12 mouse cellular contexts compared by ENCODE assay signal in the genomic region with DNA sequence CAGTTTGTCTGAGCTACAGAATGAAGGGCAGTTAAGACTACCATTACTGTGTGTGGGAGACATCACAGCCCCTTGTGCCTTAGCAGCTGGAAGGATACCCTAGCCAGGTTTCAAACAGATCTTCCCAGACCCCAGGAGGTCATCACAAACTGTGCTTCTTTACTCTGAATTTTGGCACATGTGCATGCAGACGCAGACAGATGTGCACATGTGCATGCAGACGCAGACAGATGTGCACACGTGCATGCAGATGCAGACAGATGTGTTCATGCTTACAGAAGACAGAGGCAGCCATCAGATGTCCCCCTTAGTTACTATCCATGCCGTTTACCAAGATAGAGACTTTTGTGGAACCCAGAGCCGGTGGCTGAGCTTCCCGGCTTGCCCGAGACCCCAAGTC. TPM values are rescaled to one million over a fixed set of nuclear protein-coding genes. Genes with fewer than 3 reads are reported as not detected.
DNase-seq lines count a peak whose midpoint lies in the region; ATAC-seq and TF ChIP-seq lines count a peak whose summit lies in the region.
"Had no signal": no experiment of that assay in that cellular context is flagged by ENCODE, and none has a peak within 500 bp of the region (broad histone marks: within the 10 kb centered on the region; RNA-seq: fewer than 3 reads in every experiment).

No protein-coding gene starts in this region.

- no peak for TF ChIP-seq EP300 in MEL (IDR thresholded peaks at IDR 0.05; ENCODE audit: low read depth in 1 of 2, low read length in 2 of 2)

- H3K27me3 ChIP-seq in intestine, embryonic 16.5 days (replicated peaks; ENCODE audit: control insufficient read depth, insufficient read depth, low read length), result no peaks in the 10 kb centered on the region
- H3K27me3 ChIP-seq in intestine, postnatal 0 days (replicated peaks; ENCODE audit: control insufficient read depth, insufficient read depth, low read length), result no peaks in the 10 kb centered on the region
- H3K27me3 ChIP-seq in MEL (ENCODE audit: control insufficient read depth in 1 of 2, insufficient read depth in 2 of 2, low read length in 2 of 2), result no peaks in the 10 kb centered on the region
- H3K27me3 ChIP-seq in liver, embryonic 16.5 days (ENCODE audit: control insufficient read depth, insufficient read depth, low read depth, low read length), result no peaks in the 10 kb centered on the region
- H3K27me3 ChIP-seq: heart, embryonic 15.5 days had no signal

- peak; percentile 21 for DNase-seq in CD4-positive helper T cell, adult 2 months (ENCODE audit: low read depth, low spot score)
- no peak for DNase-seq in MEL (ENCODE audit: low read depth, low spot score)
- DNase-seq in cerebellum, postnatal 10 days, result no peak
- DNase-seq in ovary, adult 18-20 months (ENCODE audit: low spot score), result no peak
- DNase-seq: cerebellum, adult 9-10 months; kidney, postnatal 10 days had no signal

- H3K4me2 ChIP-seq in intestine, embryonic 16.5 days (ENCODE audit: low read depth, low read length), result no peak overlapping the region
- H3K4me2 ChIP-seq in intestine, postnatal 0 days (replicated peaks; ENCODE audit: low read depth), result no peak overlapping the region
- H3K4me2 ChIP-seq in liver, embryonic 16.5 days (ENCODE audit: low read depth, low read length), result peak overlapping the region; percentile 28
- H3K4me2 ChIP-seq: heart, embryonic 15.5 days had no signal

- no peak for TF ChIP-seq POLR2A in MEL (IDR thresholded peaks at IDR 0.05; ENCODE audit: control insufficient read depth in 1 of 2, insufficient read depth in 1 of 2, low read depth in 1 of 2, low read length in 2 of 2, poor library complexity in 1 of 2)

- TF ChIP-seq RAD21 in MEL (IDR thresholded peaks at IDR 0.05; ENCODE audit: low read depth, low read length), result no peak

- no peak overlapping the region for H3K9ac ChIP-seq in intestine, embryonic 16.5 days (ENCODE audit: low read depth, low read length)
- H3K9ac ChIP-seq in intestine, postnatal 0 days (ENCODE audit: low read depth, low read length), result no peak overlapping the region
- H3K9ac ChIP-seq in MEL (ENCODE audit: control insufficient read depth, low read depth, low read length, poor library complexity, severe bottlenecking), result peak overlapping the region; percentile 39; the same call in 1 of the 2 replicates
- H3K9ac ChIP-seq in liver, embryonic 16.5 days (ENCODE audit: low read depth, low read length), result no peak overlapping the region
- H3K9ac ChIP-seq: heart, embryonic 15.5 days had no signal

- TF ChIP-seq CTCF in intestine, postnatal 0 days (IDR thresholded peaks at IDR 0.05; ENCODE audit: low read depth), result no peak
- TF ChIP-seq CTCF in MEL (IDR thresholded peaks at IDR 0.05 in 2 of 3, conservative IDR thresholded peaks at IDR 0.05 in 1 of 3; ENCODE audit: control insufficient read depth in 1 of 3, insufficient read depth in 1 of 3, low read depth in 2 of 3, low read length in 3 of 3, poor library complexity in 1 of 3, severe bottlenecking in 1 of 3), result no peak

- no peaks in the 10 kb centered on the region for H3K36me3 ChIP-seq in intestine, embryonic 16.5 days (ENCODE audit: control insufficient read depth, insufficient read depth, low read length)
- peaks cover 5% of the 10 kb centered on the region; the same call in 1 of the 2 replicates for H3K36me3 ChIP-seq in intestine, postnatal 0 days (ENCODE audit: control insufficient read depth, insufficient read depth)
- H3K36me3 ChIP-seq in MEL (ENCODE audit: control insufficient read depth in 1 of 2, insufficient read depth in 2 of 2, low read length in 2 of 2), result peaks cover 0 to 49% of the 10 kb centered on the region in 2 experiments; a peak in 2 of 4 replicates
- H3K36me3 ChIP-seq in liver, embryonic 16.5 days (ENCODE audit: control insufficient read depth, insufficient read depth), result no peaks in the 10 kb centered on the region; the same call in 1 of the 2 replicates
- H3K36me3 ChIP-seq: heart, embryonic 15.5 days had no signal

- peaks cover 57% of the 10 kb centered on the region for H3K4me1 ChIP-seq in intestine, embryonic 16.5 days (ENCODE audit: control insufficient read depth, insufficient read depth, low read length)
- H3K4me1 ChIP-seq in intestine, postnatal 0 days (replicated peaks; ENCODE audit: control insufficient read depth, insufficient read depth, low read length), result 0 out of 2 replicates have a peak, but pooled peaks cover 11% of the 10 kb centered on the region
- peaks cover 24 to 64% of the 10 kb centered on the region in 2 experiments for H3K4me1 ChIP-seq in MEL (ENCODE audit: control insufficient read depth in 1 of 2, insufficient read depth in 2 of 2, low read length in 2 of 2)
- peaks cover 52% of the 10 kb centered on the region for H3K4me1 ChIP-seq in liver, embryonic 16.5 days (ENCODE audit: control insufficient read depth, low read depth, low read length)

- peak overlapping the region; percentile 8; the same call in 1 of the 2 replicates for H3K27ac ChIP-seq in intestine, embryonic 16.5 days (ENCODE audit: low read length)
- no peak overlapping the region for H3K27ac ChIP-seq in intestine, postnatal 0 days (ENCODE audit: low read depth, low read length)
- H3K27ac ChIP-seq in MEL (ENCODE audit: control insufficient read depth, low read depth, low read length), result peak overlapping the region; percentile 77
- H3K27ac ChIP-seq in liver, embryonic 16.5 days (ENCODE audit: low read length), result peak overlapping the region; percentile 83

- H3K79me2 ChIP-seq in MEL (ENCODE audit: control insufficient read depth, insufficient read depth, low read length, poor library complexity), result peaks cover 72% of the 10 kb centered on the region

- H3K4me3 ChIP-seq in intestine, embryonic 16.5 days (ENCODE audit: low read length), result no peak overlapping the region
- no peak overlapping the region for H3K4me3 ChIP-seq in intestine, postnatal 0 days (ENCODE audit: low read depth, low read length)
- no peak overlapping the region for H3K4me3 ChIP-seq in MEL (ENCODE audit: control insufficient read depth in 1 of 2, insufficient read depth in 1 of 2, low read depth in 2 of 2, low read length in 2 of 2)
- no peak overlapping the region for H3K4me3 ChIP-seq in liver, embryonic 16.5 days (ENCODE audit: low read depth, low read length)
- H3K4me3 ChIP-seq: heart, embryonic 15.5 days had no signal

- no peak for ATAC-seq in intestine, embryonic 16.5 days
- ATAC-seq in intestine, postnatal 0 days, result no peak
- ATAC-seq in liver, embryonic 16.5 days (ENCODE audit: low read depth), result no peak
- ATAC-seq: hindbrain, embryonic 16.5 days; midbrain, embryonic 16.5 days had no signal

- no peaks in the 10 kb centered on the region for H3K9me3 ChIP-seq in intestine, embryonic 16.5 days (ENCODE audit: control insufficient read depth, low read length)
- no peaks in the 10 kb centered on the region for H3K9me3 ChIP-seq in intestine, postnatal 0 days (ENCODE audit: control insufficient read depth)
- H3K9me3 ChIP-seq in MEL (replicated peaks; ENCODE audit: insufficient read depth, low read length), result no peaks in the 10 kb centered on the region
- H3K9me3 ChIP-seq in liver, embryonic 16.5 days (replicated peaks; ENCODE audit: control insufficient read depth, low read length), result no peaks in the 10 kb centered on the region
- H3K9me3 ChIP-seq: heart, embryonic 15.5 days had no signal

- WGBS in intestine, embryonic 16.5 days, result 85% methylated on average over 7 of the region's 7 CpGs
- WGBS in intestine, postnatal 0 days, result 88% methylated on average over 7 of the region's 7 CpGs
- 69% methylated on average over 7 of the region's 7 CpGs for WGBS in liver, embryonic 16.5 days (ENCODE audit: insufficient replicate concordance)

TF ChIP-seq in MEL, 35 proteins besides CTCF, POLR2A, EP300 and RAD21 (continues in another document):
- TF ChIP-seq TAL1 (IDR thresholded peaks at IDR 0.05; ENCODE audit: low read length) (no peak), ETS1 (IDR thresholded peaks at IDR 0.05; ENCODE audit: low read depth, low read length) (no peak), TCF12 (IDR thresholded peaks at IDR 0.05; ENCODE audit: low read depth, low read length) (no peak), POLR2AphosphoS5 (IDR thresholded peaks at IDR 0.05; ENCODE audit: borderline replicate concordance, low read depth, low read length) (no peak), POLR2AphosphoS2 (IDR thresholded peaks at IDR 0.05; ENCODE audit: low read length) (no peak), NRF1 (IDR thresholded peaks at IDR 0.05; ENCODE audit: insufficient read depth, low read depth, low read length, poor library complexity, severe bottlenecking) (no peak), JUND (IDR thresholded peaks at IDR 0.05; ENCODE audit: low read depth, low read length) (no peak), MAZ (IDR thresholded peaks at IDR 0.05; ENCODE audit: low read depth, low read length) (no peak), ZC3H11A (IDR thresholded peaks at IDR 0.05; ENCODE audit: low read depth, low read length) (no peak), SIN3A (IDR thresholded peaks at IDR 0.05; ENCODE audit: low read length) (no peak), MEF2A (IDR thresholded peaks at IDR 0.05; ENCODE audit: extremely low read depth, insufficient replicate concordance, low read depth, low read length, poor library complexity, severe bottlenecking) (no peak)

RNA-seq across cellular contexts. Expression of a gene that starts 6.9 kb away (rescaled TPM):
- 15.3 and 15.4 TPM in 2 replicates for polyA plus RNA-seq in intestine, embryonic 16.5 days (2015; fragmentation: Nextera tagmentation; extraction: Ambion mirVana)
- polyA plus RNA-seq in intestine, postnatal 0 days (2015; fragmentation: Nextera tagmentation; extraction: Ambion mirVana), result 14.4 and 18.5 TPM in 2 replicates
- total RNA-seq in MEL (2012; rRNA removed), result 65.1 and 75.2 TPM in 2 replicates
- 100 to 1,000 TPM in 1 of 2 experiments, not detected in 1; 105 TPM for polyA plus RNA-seq in MEL (2012; ENCODE audit: insufficient read depth in 1 of 2, insufficient read length in 2 of 2, low read depth in 1 of 2, low replicate concordance in 2 of 2, missing spikeins in 1 of 2)
- polyA plus RNA-seq in liver, embryonic 16.5 days (2015; fragmentation: Nextera tagmentation; extraction: Ambion mirVana), result 7.8 and 9.5 TPM in 2 replicates

RNA-seq across cellular contexts. Expression of a gene that starts 16.2 kb away (rescaled TPM):
- 4.1 and 4.6 TPM in 2 replicates for polyA plus RNA-seq in intestine, embryonic 16.5 days (2015; fragmentation: Nextera tagmentation; extraction: Ambion mirVana)
- 2.0 and 2.4 TPM in 2 replicates for polyA plus RNA-seq in intestine, postnatal 0 days (2015; fragmentation: Nextera tagmentation; extraction: Ambion mirVana)
- total RNA-seq in MEL (2012; rRNA removed), result 0.96 and 1.4 TPM in 2 replicates
- 1 to 10 TPM in 1 of 2 experiments, not detected in 1; 2.6 TPM for polyA plus RNA-seq in MEL (2012; ENCODE audit: insufficient read depth in 1 of 2, insufficient read length in 2 of 2, low read depth in 1 of 2, low replicate concordance in 2 of 2, missing spikeins in 1 of 2)
- polyA plus RNA-seq in liver, embryonic 16.5 days (2015; fragmentation: Nextera tagmentation; extraction: Ambion mirVana), result 1.1 and 1.2 TPM in 2 replicates

RNA-seq across cellular contexts. Expression of a gene that starts 30.1 kb away (rescaled TPM):
- polyA plus RNA-seq in intestine, embryonic 16.5 days (2015; fragmentation: Nextera tagmentation; extraction: Ambion mirVana), result 31.8 and 33.6 TPM in 2 replicates
- polyA plus RNA-seq in intestine, postnatal 0 days (2015; fragmentation: Nextera tagmentation; extraction: Ambion mirVana), result 18.1 and 18.5 TPM in 2 replicates
- 7.4 and 9.2 TPM in 2 replicates for total RNA-seq in MEL (2012; rRNA removed)
- polyA plus RNA-seq in MEL (2012; ENCODE audit: insufficient read depth in 1 of 2, insufficient read length in 2 of 2, low read depth in 1 of 2, low replicate concordance in 2 of 2, missing spikeins in 1 of 2), result 10 to 100 TPM in 1 of 2 experiments, not detected in 1; 14.1 TPM
- polyA plus RNA-seq in liver, embryonic 16.5 days (2015; fragmentation: Nextera tagmentation; extraction: Ambion mirVana), result 2.1 TPM in 2 replicates
